Mouse (Mus musculus): ENCODE measurements at regions not wholly inside any gene's neighbourhood (a gene's known extent, or its start where the extent isn't known, plus 50 kb on each side); places are given as distances from the start of the nearest gene placed in this dataset.

GRCm38 (mm10) chr4:54602513-54603205 is 342.2 kb upstream of the Zfp462 start:
- no peaks in the 10 kb centered on the region for H3K79me2 ChIP-seq (ENCODE audit: control insufficient read depth, insufficient read depth)
- H3ac ChIP-seq (ENCODE audit: control insufficient read depth, insufficient read length, low read depth): no peak overlapping the region
- TF ChIP-seq CTCF (IDR thresholded peaks at IDR 0.05; ENCODE audit: control insufficient read depth, insufficient read depth, insufficient read length): no peak
- TF ChIP-seq MAX (IDR thresholded peaks at IDR 0.05): no peak
- no peak for TF ChIP-seq USF1 (IDR thresholded peaks at IDR 0.05; ENCODE audit: low read depth)
- TF ChIP-seq MYOD1 (IDR thresholded peaks at IDR 0.05; ENCODE audit: control insufficient read depth, insufficient read length, low read depth): no peak
- no peaks in the 10 kb centered on the region for H3K36me3 ChIP-seq (ENCODE audit: control insufficient read depth, insufficient read depth)
- H3K4me3 ChIP-seq (ENCODE audit: insufficient read depth, poor library complexity, severe bottlenecking): no peak overlapping the region
- no peaks in the 10 kb centered on the region for H3K79me3 ChIP-seq (ENCODE audit: low read depth)
- H3K27me3 ChIP-seq (ENCODE audit: control insufficient read depth, insufficient read depth, insufficient read length): no peaks in the 10 kb centered on the region

DNA sequence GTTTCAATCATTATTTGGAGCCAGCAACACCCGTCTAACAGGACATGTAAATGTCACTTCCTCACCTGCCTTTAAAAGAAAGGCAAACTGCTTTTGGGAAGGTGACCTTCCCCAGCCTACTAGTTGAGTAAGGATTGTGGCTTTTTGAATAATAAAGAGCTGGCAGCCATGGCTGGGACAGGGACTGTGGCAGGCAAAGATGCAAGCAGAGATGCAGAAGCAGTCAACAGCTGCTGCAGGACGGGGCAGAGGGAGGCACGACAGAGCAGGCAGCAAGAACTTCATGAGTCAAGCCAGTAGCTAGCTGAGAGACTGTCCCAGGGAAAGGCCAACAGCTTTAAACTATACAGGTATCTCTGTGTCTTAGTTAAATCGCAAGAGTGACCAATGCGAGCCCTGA is 334.7 kb upstream of the Zfp462 start:
- H3K79me2 ChIP-seq (ENCODE audit: control insufficient read depth, insufficient read depth): no peaks in the 10 kb centered on the region
- no peaks in the 10 kb centered on the region for H3K27me3 ChIP-seq (ENCODE audit: control insufficient read depth, insufficient read depth, insufficient read length)
- H3K79me3 ChIP-seq (ENCODE audit: low read depth): no peaks in the 10 kb centered on the region
- no peak overlapping the region for H3ac ChIP-seq (ENCODE audit: control insufficient read depth, insufficient read length, low read depth)
- no peaks in the 10 kb centered on the region for H3K36me3 ChIP-seq (ENCODE audit: control insufficient read depth, insufficient read depth)
- no peak for TF ChIP-seq CTCF (IDR thresholded peaks at IDR 0.05; ENCODE audit: control insufficient read depth, insufficient read depth, insufficient read length)
- no peak for TF ChIP-seq MAX (IDR thresholded peaks at IDR 0.05)
- no peak for TF ChIP-seq USF1 (IDR thresholded peaks at IDR 0.05; ENCODE audit: low read depth)
- no peak overlapping the region for H3K4me3 ChIP-seq (ENCODE audit: insufficient read depth, poor library complexity, severe bottlenecking)

DNA sequence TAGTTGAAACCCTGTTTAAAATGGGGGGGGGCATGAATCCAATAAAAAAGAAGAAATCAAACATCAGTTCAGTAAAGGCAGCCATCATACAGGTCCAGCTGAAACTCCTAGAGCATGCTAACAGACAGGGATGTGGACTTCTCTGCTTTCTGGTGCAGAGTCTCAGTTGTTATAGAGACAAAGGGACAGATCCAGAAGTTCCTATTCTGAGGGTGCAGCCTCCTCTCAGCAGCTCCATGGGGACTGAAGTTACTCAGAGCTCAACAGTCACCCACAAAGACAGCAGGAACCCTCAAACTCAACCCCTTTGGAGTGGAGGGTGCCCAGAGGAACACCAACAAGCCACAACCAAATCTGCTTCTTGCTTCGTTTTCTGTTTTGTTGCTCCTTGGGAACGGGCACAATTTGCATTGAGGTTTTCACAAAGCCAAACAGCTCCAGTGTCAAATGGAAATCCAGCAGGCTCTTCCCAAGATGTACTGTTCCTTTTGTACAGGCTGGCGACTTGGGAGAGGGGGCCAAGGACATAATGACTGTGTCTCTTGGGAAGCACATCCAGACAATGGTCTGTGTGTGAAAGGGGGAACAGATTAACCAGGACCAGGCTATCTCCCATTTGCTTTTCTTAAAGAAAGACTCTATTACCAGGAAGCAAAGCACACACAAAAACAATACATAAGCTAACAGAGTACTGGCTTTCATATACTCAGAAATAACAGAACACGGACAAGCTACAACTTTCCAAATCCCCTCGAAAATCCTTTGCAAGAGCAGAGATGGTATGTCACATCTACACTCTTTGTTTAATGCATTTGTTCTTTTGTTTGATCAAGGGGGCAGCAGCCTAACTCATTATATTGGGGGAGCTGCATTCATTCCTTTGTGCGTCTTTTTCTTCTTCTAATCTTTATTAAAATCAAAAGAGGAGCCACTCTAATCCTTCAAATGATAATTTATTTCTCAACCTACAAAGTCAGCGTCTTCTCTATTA is 332.6 kb upstream of the Zfp462 start:
- Histone ChIP-seq H3K36me3 (ENCODE audit: control insufficient read depth, insufficient read depth) (no peaks in the 10 kb centered on the region), H3K79me2 (ENCODE audit: control insufficient read depth, insufficient read depth) (no peaks in the 10 kb centered on the region), H3K79me3 (ENCODE audit: low read depth) (no peaks in the 10 kb centered on the region), H3ac (ENCODE audit: control insufficient read depth, insufficient read length, low read depth) (no peak overlapping the region), H3K27me3 (ENCODE audit: control insufficient read depth, insufficient read depth, insufficient read length) (no peaks in the 10 kb centered on the region), H3K4me3 (ENCODE audit: insufficient read depth, poor library complexity, severe bottlenecking) (no peak overlapping the region)
- TF ChIP-seq CEBPB (IDR thresholded peaks at IDR 0.05; ENCODE audit: low read depth) (no peak), FOSL1 (IDR thresholded peaks at IDR 0.05; ENCODE audit: insufficient read depth, low read length, poor library complexity, severe bottlenecking) (no peak), MAX (IDR thresholded peaks at IDR 0.05) (no peak), MYOG (IDR thresholded peaks at IDR 0.05; ENCODE audit: control insufficient read depth, extremely low read depth, insufficient read length) (no peak), MYOD1 (IDR thresholded peaks at IDR 0.05; ENCODE audit: control insufficient read depth, insufficient read length, low read depth) (no peak), USF1 (IDR thresholded peaks at IDR 0.05; ENCODE audit: low read depth) (no peak), CTCF (IDR thresholded peaks at IDR 0.05; ENCODE audit: control insufficient read depth, insufficient read depth, insufficient read length) (no peak)

DNA sequence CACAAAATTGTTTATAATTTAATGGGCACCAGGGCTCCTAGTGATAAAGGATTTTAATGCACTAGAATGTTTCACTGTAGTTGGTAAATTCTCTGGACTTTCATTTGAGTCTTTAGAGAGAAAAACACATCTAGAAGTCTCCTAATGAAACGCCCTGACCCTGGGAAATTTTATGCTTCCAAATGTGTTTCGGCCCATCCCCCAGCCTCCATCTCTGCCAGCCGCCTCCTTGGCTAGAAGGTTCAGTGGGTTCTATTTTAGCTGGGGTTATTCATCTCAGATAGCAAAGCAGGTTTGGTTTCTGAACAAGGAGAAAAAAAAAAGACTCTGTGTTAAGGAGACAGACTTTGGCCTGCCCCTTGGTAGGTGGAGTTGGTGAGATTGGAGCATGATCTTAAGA is 331.8 kb upstream of the Zfp462 start:
- Histone ChIP-seq H3K79me2 (ENCODE audit: control insufficient read depth, insufficient read depth) (no peaks in the 10 kb centered on the region), H3K27me3 (ENCODE audit: control insufficient read depth, insufficient read depth, insufficient read length) (no peaks in the 10 kb centered on the region), H3ac (ENCODE audit: control insufficient read depth, insufficient read length, low read depth) (no peak overlapping the region), H3K79me3 (ENCODE audit: low read depth) (no peaks in the 10 kb centered on the region), H3K36me3 (ENCODE audit: control insufficient read depth, insufficient read depth) (no peaks in the 10 kb centered on the region), H3K4me3 (ENCODE audit: insufficient read depth, poor library complexity, severe bottlenecking) (no peak overlapping the region)
- TF ChIP-seq FOSL1 (IDR thresholded peaks at IDR 0.05; ENCODE audit: insufficient read depth, low read length, poor library complexity, severe bottlenecking) (no peak), USF1 (IDR thresholded peaks at IDR 0.05; ENCODE audit: low read depth) (no peak), CTCF (IDR thresholded peaks at IDR 0.05; ENCODE audit: control insufficient read depth, insufficient read depth, insufficient read length) (no peak), MYOD1 (IDR thresholded peaks at IDR 0.05; ENCODE audit: control insufficient read depth, insufficient read length, low read depth) (no peak), CEBPB (IDR thresholded peaks at IDR 0.05; ENCODE audit: low read depth) (no peak), MAX (IDR thresholded peaks at IDR 0.05) (no peak), MYOG (IDR thresholded peaks at IDR 0.05; ENCODE audit: control insufficient read depth, extremely low read depth, insufficient read length) (no peak)

DNA sequence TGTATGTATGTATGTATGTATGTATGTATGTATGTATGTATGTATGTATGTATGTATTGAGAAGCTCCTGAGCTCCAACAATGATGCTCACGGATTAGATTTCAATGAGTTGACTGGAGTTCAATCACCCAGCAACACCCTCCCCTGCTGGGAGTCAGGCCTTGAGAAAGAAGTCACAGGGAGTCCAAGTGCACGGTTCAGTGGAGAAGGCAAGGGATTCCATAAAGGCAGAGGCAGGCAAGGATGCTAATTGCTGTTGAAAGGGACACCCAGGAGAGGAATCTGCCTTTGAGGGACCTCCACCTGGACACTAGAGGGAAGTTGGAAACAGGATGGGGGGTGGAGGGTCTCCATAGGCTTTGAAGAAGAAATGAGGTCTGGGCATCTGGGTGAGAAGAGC is 331.2 kb upstream of the Zfp462 start:
- no peak overlapping the region for H3ac ChIP-seq (ENCODE audit: control insufficient read depth, insufficient read length, low read depth)
- no peaks in the 10 kb centered on the region for H3K79me2 ChIP-seq (ENCODE audit: control insufficient read depth, insufficient read depth)
- no peaks in the 10 kb centered on the region for H3K36me3 ChIP-seq (ENCODE audit: control insufficient read depth, insufficient read depth)
- TF ChIP-seq CTCF (IDR thresholded peaks at IDR 0.05; ENCODE audit: control insufficient read depth, insufficient read depth, insufficient read length) (no peak), USF1 (IDR thresholded peaks at IDR 0.05; ENCODE audit: low read depth) (no peak), MYOG (IDR thresholded peaks at IDR 0.05; ENCODE audit: control insufficient read depth, extremely low read depth, insufficient read length) (no peak), CEBPB (IDR thresholded peaks at IDR 0.05; ENCODE audit: low read depth) (no peak)
- no peaks in the 10 kb centered on the region for H3K79me3 ChIP-seq (ENCODE audit: low read depth)
- no peaks in the 10 kb centered on the region for H3K27me3 ChIP-seq (ENCODE audit: control insufficient read depth, insufficient read depth, insufficient read length)
- no peak overlapping the region for H3K4me3 ChIP-seq (ENCODE audit: insufficient read depth, poor library complexity, severe bottlenecking)

Data from C2C12 (cell line).